Mouse (Mus musculus): ENCODE results near the gene Gm42906. TPM values are rescaled to one million over a fixed set of nuclear protein-coding genes. Genes with fewer than 3 reads are reported as not detected.

Gm42906 gene
- polyA plus RNA-seq (2012; ENCODE audit: low replicate concordance): not detected in 2 replicates

DNA sequence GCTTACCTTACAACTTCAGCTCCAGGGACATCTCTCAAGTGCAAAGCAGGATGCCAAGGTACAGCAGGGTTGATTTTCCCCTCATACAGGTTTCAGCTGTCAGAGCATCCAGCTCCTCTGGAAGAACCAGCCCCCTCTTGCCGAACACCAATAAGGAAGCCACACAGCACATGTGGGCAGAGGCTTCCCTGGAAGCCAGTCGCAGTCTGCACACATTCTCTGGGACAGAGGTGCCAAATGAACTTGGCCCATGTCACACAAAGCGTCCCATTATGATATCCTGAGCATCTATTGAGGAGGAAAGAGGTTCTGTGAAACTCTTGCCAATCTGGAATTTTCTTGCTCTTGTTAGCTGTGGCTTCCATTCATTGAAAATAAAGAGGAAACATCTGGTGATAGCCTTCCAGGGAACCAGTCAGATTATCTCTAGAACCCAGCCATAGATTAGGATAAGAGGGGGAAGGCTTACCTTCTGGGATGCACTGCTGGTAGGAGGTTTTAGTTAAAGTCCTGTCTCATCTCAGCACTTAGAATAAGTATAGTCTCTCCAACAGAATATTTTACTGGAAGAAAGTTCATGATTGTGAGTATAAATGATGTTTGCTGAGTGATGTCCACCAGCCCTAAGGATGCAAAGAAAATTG, at the start of gene Gm42906:
Gene Gm42906 (minus strand): TSS at position 51 of the 644 bp plus-strand sequence.

DNA sequence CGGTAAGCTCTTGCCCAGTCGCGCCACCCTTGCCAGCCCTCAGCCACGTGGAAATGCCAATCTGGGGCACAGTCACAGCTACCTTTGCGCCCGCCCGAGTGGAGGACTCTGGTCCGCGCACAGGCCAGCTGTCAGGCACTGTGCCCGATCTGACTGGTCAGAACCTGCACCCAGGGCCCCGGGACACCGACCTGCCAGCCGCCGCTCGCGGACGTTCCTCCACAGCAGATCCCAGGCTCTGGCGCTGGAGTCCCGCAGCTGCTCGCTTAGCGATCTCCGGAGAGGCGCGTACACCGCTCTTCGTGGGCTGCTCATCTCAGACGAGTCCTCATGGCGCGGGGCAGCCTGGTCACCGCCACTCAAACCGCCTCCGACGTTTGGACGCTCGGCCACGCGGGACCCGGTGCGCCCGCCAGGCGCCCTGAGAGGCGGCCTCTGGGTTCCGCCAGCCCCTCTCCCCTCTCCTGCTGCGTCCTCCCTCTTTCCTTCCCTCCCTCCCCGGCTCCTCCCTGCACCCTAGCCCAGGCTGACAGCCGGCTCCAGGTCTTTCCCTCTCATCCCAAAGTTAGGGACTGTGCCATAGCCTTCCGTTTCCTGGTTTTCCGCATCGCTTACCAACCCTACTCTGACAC, 194.4 kb downstream of the Gm42906 start, which contains the start of gene Stard13:
Gene Stard13 (minus strand): TSS at position 437 of the 632 bp plus-strand sequence.

Other genes starting within 250 kb of the Gm42906 start
- gene Stard13, start 194.3 kb downstream of the Gm42906 start, polyA plus RNA-seq (2012; ENCODE audit: low replicate concordance): not detected in 2 replicates
- gene Vmn2r18, start 177.9 kb upstream of the Gm42906 start, polyA plus RNA-seq (2012; ENCODE audit: low replicate concordance): not detected in 2 replicates
- gene Rfc3, start 223.1 kb upstream of the Gm42906 start, polyA plus RNA-seq (2012; ENCODE audit: low replicate concordance): 2.6 and 10.8 TPM in 2 replicates

Data from leukemia stem cell, adult 10-12 weeks (primary cell).